Mouse (Mus musculus): ENCODE results near the gene Kcnd2.

GRCm38 (mm10) chr6:21692861-21693350, 477.6 kb downstream of the Kcnd2 start:
- no peak for TF ChIP-seq CTCF (IDR thresholded peaks at IDR 0.05; ENCODE audit: insufficient read depth, low read depth, low read length)
- no peak for TF ChIP-seq POLR2A (IDR thresholded peaks at IDR 0.05; ENCODE audit: insufficient read depth, low read depth, low read length)

Measured in olfactory bulb, adult 2 months (tissue).